Mouse (Mus musculus) heart, embryonic 11.5 days (tissue): ENCODE measurements around the gene Ccz1. TPM values are rescaled to one million over a fixed set of nuclear protein-coding genes. Genes with fewer than 3 reads are reported as not detected.

Source experiments
- ATAC-seq: fragments of 200-750 bp; cut with Nextera tagmentation; replicated peaks from 2 replicates; pipeline ENCODE4 v1.8.0; 2017; ENCODE audit warnings: moderate library complexity; ENCODE audit not compliant: insufficient number of reproducible peaks, low FRiP score, low TSS enrichment
- H3K27ac ChIP-seq: fragments of 300-500 bp; sonication (generic); 2 replicates; pipeline ENCODE4 v1.5.1; 2014; ENCODE audit warnings: mild to moderate bottlenecking, low read depth, low read length
- H3K27me3 ChIP-seq: fragments of 300-500 bp; sonication (generic); 2 replicates; pipeline ENCODE4 v1.6.1; 2014; ENCODE audit warnings: mild to moderate bottlenecking, low read length, mixed read lengths; ENCODE audit not compliant: control insufficient read depth, insufficient read depth
- H3K36me3 ChIP-seq: fragments of 300-500 bp; sonication (generic); 2 replicates; pipeline ENCODE4 v1.6.1; 2014; ENCODE audit warnings: mild to moderate bottlenecking, low read length, moderate library complexity, mixed read lengths; ENCODE audit not compliant: control insufficient read depth, insufficient read depth
- H3K4me1 ChIP-seq: fragments of 300-500 bp; sonication (generic); 2 replicates; pipeline ENCODE4 v1.6.1; 2014; ENCODE audit warnings: low read length; ENCODE audit not compliant: control insufficient read depth, insufficient read depth
- H3K4me2 ChIP-seq: fragments of 300-500 bp; sonication (generic); 2 replicates; pipeline ENCODE4 v1.6.1; 2014; ENCODE audit warnings: mild to moderate bottlenecking, moderate library complexity
- H3K4me3 ChIP-seq: fragments of 300-500 bp; sonication (generic); 2 replicates; pipeline ENCODE4 v1.5.1; 2014; ENCODE audit warnings: low read depth, low read length
- H3K9ac ChIP-seq: fragments of 300-500 bp; sonication (generic); 2 replicates; pipeline ENCODE4 v1.6.1; 2014; ENCODE audit warnings: mild to moderate bottlenecking, low read depth, low read length, moderate library complexity
- H3K9me3 ChIP-seq: fragments of 300-500 bp; sonication (generic); replicated peaks from 2 replicates; pipeline ENCODE4 v1.6.1; 2016; ENCODE audit warnings: low read length; ENCODE audit not compliant: control insufficient read depth
- WGBS: fragments of 180-500 bp; shearing (Covaris S2); extraction: QIAGEN DNeasy Blood & Tissue Kit; methylation state at CpG from one replicate; pipeline ENCODE4 v1.1.7; 2014; ENCODE audit not compliant: insufficient replicate concordance; 5-methylcytosine and 5-hydroxymethylcytosine counted together
- polyA plus RNA-seq: library from polyadenylated mRNA; unstranded; fragments of >200 nt; fragmentation: Nextera tagmentation; extraction: Ambion mirVana; gene quantifications from 2 replicates; pipeline ENCODE4 v1.2.1, GENCODE M21; 2014

Ccz1 gene
- polyA plus RNA-seq, 1 experiment from 2014 or later, result 67.2 TPM

DNA sequence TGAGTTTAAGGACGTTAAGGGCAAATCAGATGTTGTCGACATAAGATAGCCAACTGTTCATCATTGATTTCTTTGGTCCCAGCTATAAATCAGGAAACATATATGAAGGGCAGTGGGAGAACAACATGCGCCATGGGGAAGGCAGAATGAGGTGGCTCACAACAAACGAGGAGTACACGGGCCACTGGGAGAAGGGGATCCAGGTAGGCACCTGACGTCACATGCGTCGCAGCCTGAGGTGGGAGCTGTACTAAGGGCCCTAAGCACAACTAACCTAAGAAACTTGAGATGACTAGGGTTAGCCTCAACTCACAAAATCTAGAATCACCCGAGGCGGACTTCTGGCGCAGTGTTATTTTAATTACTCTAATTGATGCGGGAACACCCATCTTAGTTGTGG lies 66.3 kb downstream of the Ccz1 start:
- Histone ChIP-seq H3K4me2 (no peak overlapping the region), H3K4me3 (no peak overlapping the region), H3K27ac (no peak overlapping the region), H3K9me3 (no peaks in the 10 kb centered on the region), H3K4me1 (no peaks in the 10 kb centered on the region), H3K27me3 (no peaks in the 10 kb centered on the region), H3K36me3 (no peaks in the 10 kb centered on the region), H3K9ac (no peak overlapping the region)
- WGBS, result 85% methylated on average over 12 of the region's 12 CpGs
- no peak for ATAC-seq

DNA sequence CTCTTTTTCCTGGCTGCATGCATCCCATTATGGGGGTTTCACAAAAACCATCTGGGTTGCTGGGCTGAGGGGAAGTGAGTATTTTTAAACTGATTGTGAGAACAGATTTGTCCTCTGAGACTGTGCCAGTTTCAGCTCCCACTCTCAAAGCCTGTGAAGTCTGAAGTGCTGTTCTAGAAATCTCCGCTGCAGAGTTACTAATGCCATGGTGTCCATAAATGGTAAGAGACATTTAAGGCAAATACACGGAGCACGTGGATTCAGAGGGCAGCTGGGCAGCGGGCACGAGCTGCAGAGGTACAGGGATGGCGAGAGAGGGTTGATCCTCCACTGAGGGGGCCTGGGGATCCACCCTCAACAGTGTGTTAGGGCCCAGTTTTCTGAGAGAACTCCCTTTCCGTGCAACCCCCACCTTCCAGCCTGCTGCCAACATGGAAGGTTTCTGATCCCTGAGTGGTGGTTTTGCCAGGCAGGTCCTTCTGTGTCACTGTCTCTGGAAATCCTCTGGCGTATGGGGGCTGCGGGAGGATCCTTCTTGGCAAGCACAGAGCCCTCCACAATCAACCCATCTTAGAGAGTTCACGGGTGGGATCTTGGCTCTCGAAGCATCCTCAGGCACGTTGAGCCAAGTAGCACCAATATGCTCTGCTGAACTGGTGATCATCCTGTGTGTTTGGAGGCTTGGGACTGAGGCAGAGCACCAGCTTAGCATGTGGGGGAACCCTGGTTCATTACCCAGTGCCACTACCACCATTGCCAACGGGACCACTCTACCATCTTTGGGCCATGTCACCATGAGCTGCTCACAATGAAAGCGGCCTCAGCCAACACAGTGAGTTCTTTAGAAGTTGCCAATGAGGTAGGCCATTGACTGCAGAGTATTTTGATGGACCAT lies 71.2 kb downstream of the Ccz1 start:
- Histone ChIP-seq H3K27me3 (no peaks in the 10 kb centered on the region), H3K4me1 (no peaks in the 10 kb centered on the region), H3K36me3 (no peaks in the 10 kb centered on the region; the same call in 1 of the 2 replicates), H3K9ac (no peak overlapping the region), H3K9me3 (no peaks in the 10 kb centered on the region), H3K27ac (no peak overlapping the region), H3K4me2 (no peak overlapping the region), H3K4me3 (no peak overlapping the region)
- WGBS, result 83% methylated on average over 14 of the region's 14 CpGs
- no peak for ATAC-seq

DNA sequence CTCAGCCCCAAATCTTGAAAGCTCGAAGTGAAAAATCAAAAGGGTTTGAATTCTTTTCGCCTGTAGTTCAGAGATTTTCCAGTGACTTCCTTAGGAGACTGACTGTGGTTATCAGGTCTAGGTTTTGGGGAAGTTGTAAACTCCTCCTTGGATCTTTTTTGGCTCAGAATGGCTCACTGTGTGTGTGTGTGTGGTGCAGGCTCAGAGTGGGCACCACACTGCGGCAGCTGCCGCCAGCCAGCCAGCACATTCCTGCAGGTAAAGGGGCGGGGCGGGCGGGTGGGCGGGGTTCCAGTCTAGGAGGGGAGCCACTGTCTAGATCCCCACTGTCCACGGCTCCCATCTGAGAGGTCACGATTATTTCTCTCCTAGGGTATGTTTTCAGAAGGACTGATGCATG lies 73.1 kb downstream of the Ccz1 start:
- Histone ChIP-seq H3K27me3 (no peaks in the 10 kb centered on the region), H3K36me3 (no peaks in the 10 kb centered on the region; the same call in 1 of the 2 replicates), H3K27ac (no peak overlapping the region), H3K9ac (no peak overlapping the region), H3K9me3 (no peaks in the 10 kb centered on the region), H3K4me2 (no peak overlapping the region), H3K4me1 (no peaks in the 10 kb centered on the region), H3K4me3 (no peak overlapping the region)
- 26% methylated on average over 10 of the region's 10 CpGs for WGBS
- ATAC-seq, result no peak

Other genes starting within 250 kb of the Ccz1 start
- 40.9 and 41.6 TPM in 2 replicates for gene Eif2ak1, start 197.1 kb downstream of the Ccz1 start, polyA plus RNA-seq
- gene Ankrd61, start 117.2 kb downstream of the Ccz1 start, polyA plus RNA-seq, result 0.21 and 0.47 TPM in 2 replicates
- gene Aimp2, start 105.0 kb downstream of the Ccz1 start, polyA plus RNA-seq, result 89.5 and 95.5 TPM in 2 replicates
- 27.4 and 27.8 TPM in 2 replicates for gene Pms2, start 104.9 kb downstream of the Ccz1 start, polyA plus RNA-seq
- 0.62 and 0.82 TPM in 2 replicates for gene Gm42421, start 86.7 kb downstream of the Ccz1 start, polyA plus RNA-seq
- gene Rsph10b, start 81.8 kb downstream of the Ccz1 start, polyA plus RNA-seq, result 0.43 and 1.5 TPM in 2 replicates
- gene Ocm, start 11.8 kb upstream of the Ccz1 start, polyA plus RNA-seq, result not detected in 2 replicates
- gene Lmtk2, start 85.6 kb upstream of the Ccz1 start, polyA plus RNA-seq, result 5.1 and 5.2 TPM in 2 replicates
- gene Bhlha15, start 175.4 kb upstream of the Ccz1 start, polyA plus RNA-seq, result 0.63 and 0.79 TPM in 2 replicates
- gene Tecpr1, start 208.7 kb upstream of the Ccz1 start, polyA plus RNA-seq, result 12.1 and 13.2 TPM in 2 replicates
- 108 and 110 TPM in 2 replicates for gene Bri3, start 229.6 kb upstream of the Ccz1 start, polyA plus RNA-seq